In the genomic region with DNA sequence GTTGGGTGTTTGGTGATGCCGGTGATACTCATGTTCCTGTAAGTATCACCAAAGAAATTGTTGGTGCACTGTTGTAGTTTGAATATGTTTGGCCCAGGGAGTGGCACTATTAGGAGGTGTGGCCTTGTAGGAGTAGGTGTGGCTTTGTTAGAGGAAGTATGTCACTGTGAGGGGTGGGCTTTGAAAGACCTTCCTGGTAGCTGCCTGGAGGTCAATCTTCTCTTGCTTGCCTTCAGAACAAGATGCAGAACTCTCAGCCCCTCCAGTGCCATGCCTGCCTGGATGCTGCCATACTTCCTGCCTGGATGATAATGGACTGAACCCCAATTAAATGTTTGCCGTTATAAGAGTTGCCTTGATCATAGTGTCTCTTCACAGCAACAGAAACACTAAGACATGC, we compare ENCODE assay signal across 19 mouse cellular contexts. TPM values are rescaled to one million over a fixed set of nuclear protein-coding genes. Genes with fewer than 3 reads are reported as not detected.
DNase-seq lines count a peak whose midpoint lies in the region; ATAC-seq and TF ChIP-seq lines count a peak whose summit lies in the region.
"Had no signal": no experiment of that assay in that cellular context is flagged by ENCODE, and none has a peak within 500 bp of the region (broad histone marks: within the 10 kb centered on the region; RNA-seq: fewer than 3 reads in every experiment).

No protein-coding gene starts in this region.

- no peak overlapping the region for H3K27ac ChIP-seq in forebrain, embryonic 10.5 days
- H3K27ac ChIP-seq in forebrain, embryonic 16.5 days (ENCODE audit: low read length) = no peak overlapping the region
- no peak overlapping the region for H3K27ac ChIP-seq in liver, postnatal 0 days (ENCODE audit: low read depth)
- no peak overlapping the region for H3K27ac ChIP-seq in kidney, embryonic 16.5 days (ENCODE audit: low read length)
- H3K27ac ChIP-seq: embryonic facial prominence, embryonic 10.5 days; heart, embryonic 10.5 days; hindbrain, embryonic 13.5 days had no signal

- H3K4me2 ChIP-seq in forebrain, embryonic 16.5 days (ENCODE audit: low read length) = no peak overlapping the region
- H3K4me2 ChIP-seq in liver, postnatal 0 days (ENCODE audit: low read depth, low read length) = no peak overlapping the region
- H3K4me2 ChIP-seq in kidney, embryonic 16.5 days (replicated peaks; ENCODE audit: low read depth, low read length) = no peak overlapping the region
- H3K4me2 ChIP-seq: hindbrain, embryonic 13.5 days had no signal

- H3K4me1 ChIP-seq in forebrain, embryonic 10.5 days = peaks cover 40% of the 10 kb centered on the region
- peaks cover 24% of the 10 kb centered on the region for H3K4me1 ChIP-seq in forebrain, embryonic 16.5 days (replicated peaks; ENCODE audit: control insufficient read depth, insufficient read depth, low read length)
- peaks cover 27% of the 10 kb centered on the region for H3K4me1 ChIP-seq in liver, postnatal 0 days (ENCODE audit: insufficient read depth)
- H3K4me1 ChIP-seq in E14TG2a.4 (replicated peaks; ENCODE audit: low read depth, low read length) = peaks cover 75% of the 10 kb centered on the region
- peaks cover 26% of the 10 kb centered on the region for H3K4me1 ChIP-seq in kidney, embryonic 16.5 days (ENCODE audit: insufficient read depth, low read length)

- no peak overlapping the region for H3K4me3 ChIP-seq in forebrain, embryonic 10.5 days
- H3K4me3 ChIP-seq in forebrain, embryonic 16.5 days (replicated peaks; ENCODE audit: low read length) = no peak overlapping the region
- H3K4me3 ChIP-seq in liver, postnatal 0 days (ENCODE audit: low read depth, low read length) = no peak overlapping the region
- H3K4me3 ChIP-seq in E14TG2a.4 (replicated peaks; ENCODE audit: low read length) = peak overlapping the region; percentile 20; the same call in 1 of the 2 replicates
- H3K4me3 ChIP-seq in kidney, embryonic 16.5 days (ENCODE audit: low read length) = no peak overlapping the region
- H3K4me3 ChIP-seq: embryonic facial prominence, embryonic 10.5 days; heart, embryonic 10.5 days; hindbrain, embryonic 13.5 days had no signal

- DNase-seq in forebrain, embryonic 10.5 days (ENCODE audit: extremely low spot score, low spot score) = peak; percentile 9
- peak; percentile 10 for DNase-seq in liver, postnatal 0 days
- no peak for DNase-seq in liver
- peak; percentile 51 for DNase-seq in ZHBTc4 (ENCODE audit: low read depth, low spot score)
- DNase-seq: adrenal gland, adult 2 months; adrenal gland, postnatal 25 days; cerebellum, adult 18-20 months; cerebellum, adult 9-11 months; cerebellum, postnatal 36 days; gastrocnemius, postnatal 36 days; heart, adult 18-20 months; heart, postnatal 14 days had no signal

- H3K27me3 ChIP-seq in forebrain, embryonic 10.5 days (ENCODE audit: poor library complexity, severe bottlenecking) = peaks cover 18% of the 10 kb centered on the region
- no peaks in the 10 kb centered on the region; the same call in 1 of the 2 replicates for H3K27me3 ChIP-seq in forebrain, embryonic 16.5 days (replicated peaks; ENCODE audit: control insufficient read depth, insufficient read depth, low read length)
- H3K27me3 ChIP-seq in liver, postnatal 0 days (ENCODE audit: insufficient read depth, low read length) = no peaks in the 10 kb centered on the region
- no peaks in the 10 kb centered on the region for H3K27me3 ChIP-seq in E14TG2a.4 (ENCODE audit: insufficient read depth, low read length)
- no peaks in the 10 kb centered on the region for H3K27me3 ChIP-seq in kidney, embryonic 16.5 days (ENCODE audit: insufficient read depth, low read length)
- H3K27me3 ChIP-seq: hindbrain, embryonic 13.5 days had no signal

- no peaks in the 10 kb centered on the region for H3K9me3 ChIP-seq in forebrain, embryonic 10.5 days
- H3K9me3 ChIP-seq in forebrain, embryonic 16.5 days (ENCODE audit: control insufficient read depth, low read length) = no peaks in the 10 kb centered on the region
- no peaks in the 10 kb centered on the region for H3K9me3 ChIP-seq in liver, postnatal 0 days (ENCODE audit: low read length)
- no peaks in the 10 kb centered on the region for H3K9me3 ChIP-seq in E14TG2a.4 (ENCODE audit: low read length)
- H3K9me3 ChIP-seq in kidney, embryonic 16.5 days (ENCODE audit: low read length) = no peaks in the 10 kb centered on the region
- H3K9me3 ChIP-seq: embryonic facial prominence, embryonic 10.5 days; heart, embryonic 10.5 days; hindbrain, embryonic 13.5 days had no signal

- H3K36me3 ChIP-seq in forebrain, embryonic 10.5 days (replicated peaks) = no peaks in the 10 kb centered on the region
- no peaks in the 10 kb centered on the region for H3K36me3 ChIP-seq in forebrain, embryonic 16.5 days (ENCODE audit: control insufficient read depth, insufficient read depth)
- H3K36me3 ChIP-seq in liver, postnatal 0 days (replicated peaks; ENCODE audit: insufficient read depth, low read length) = no peaks in the 10 kb centered on the region
- H3K36me3 ChIP-seq in E14TG2a.4 (ENCODE audit: insufficient read depth, low read length) = peaks cover 10% of the 10 kb centered on the region
- H3K36me3 ChIP-seq in kidney, embryonic 16.5 days (ENCODE audit: insufficient read depth, low read length) = no peaks in the 10 kb centered on the region
- H3K36me3 ChIP-seq: embryonic facial prominence, embryonic 10.5 days; heart, embryonic 10.5 days; hindbrain, embryonic 13.5 days had no signal

- no peak overlapping the region for H3K9ac ChIP-seq in forebrain, embryonic 16.5 days (replicated peaks; ENCODE audit: low read depth, low read length)
- no peak overlapping the region for H3K9ac ChIP-seq in liver, postnatal 0 days (replicated peaks)
- H3K9ac ChIP-seq in kidney, embryonic 16.5 days (replicated peaks; ENCODE audit: low read length) = no peak overlapping the region
- H3K9ac ChIP-seq: hindbrain, embryonic 13.5 days had no signal

- no peak for TF ChIP-seq CTCF in liver, postnatal 0 days (IDR thresholded peaks at IDR 0.05; ENCODE audit: low read depth)
- no peak for TF ChIP-seq CTCF in E14TG2a.4 (conservative IDR thresholded peaks at IDR 0.05; ENCODE audit: low read length)

- ATAC-seq in forebrain, embryonic 16.5 days = no peak
- ATAC-seq in liver, postnatal 0 days = no peak
- no peak for ATAC-seq in kidney, embryonic 16.5 days (ENCODE audit: low FRiP score, low TSS enrichment)
- ATAC-seq: forebrain, embryonic 14.5 days had no signal

- WGBS in forebrain, embryonic 10.5 days = 90% methylated on average over 2 of the region's 2 CpGs
- 90% methylated on average over 2 of the region's 2 CpGs for WGBS in forebrain, embryonic 16.5 days
- 74% methylated on average over 2 of the region's 2 CpGs for WGBS in liver, postnatal 0 days (ENCODE audit: insufficient replicate concordance)
- 92% methylated on average over 2 of the region's 2 CpGs for WGBS in kidney, embryonic 16.5 days

- no peak for TF ChIP-seq EP300 in liver, postnatal 0 days (IDR thresholded peaks at IDR 0.05; ENCODE audit: low read depth)

RNA-seq across cellular contexts. Expression of gene Degs1, which starts 2.2 kb away (rescaled TPM):
- 64.3 and 69.1 TPM in 2 replicates for polyA plus RNA-seq in forebrain, embryonic 10.5 days (2016; fragmentation: Nextera tagmentation; extraction: Ambion mirVana)
- polyA plus RNA-seq in forebrain, embryonic 16.5 days (2015; fragmentation: Nextera tagmentation; extraction: Ambion mirVana) = 62.7 and 72.0 TPM in 2 replicates
- 96.4 and 96.8 TPM in 2 replicates for polyA plus RNA-seq in liver, postnatal 0 days (2015; fragmentation: Nextera tagmentation; extraction: Ambion mirVana)
- polyA plus RNA-seq in kidney, embryonic 16.5 days (2015; fragmentation: Nextera tagmentation; extraction: Ambion mirVana) = 131 and 134 TPM in 2 replicates

RNA-seq across cellular contexts. Expression of gene Fbxo28, which starts 56.6 kb away (rescaled TPM):
- polyA plus RNA-seq in forebrain, embryonic 10.5 days (2016; fragmentation: Nextera tagmentation; extraction: Ambion mirVana) = 17.6 and 20.3 TPM in 2 replicates
- polyA plus RNA-seq in forebrain, embryonic 16.5 days (2015; fragmentation: Nextera tagmentation; extraction: Ambion mirVana) = 30.3 and 36.3 TPM in 2 replicates
- polyA plus RNA-seq in liver, postnatal 0 days (2015; fragmentation: Nextera tagmentation; extraction: Ambion mirVana) = 4.7 and 4.9 TPM in 2 replicates
- polyA plus RNA-seq in kidney, embryonic 16.5 days (2015; fragmentation: Nextera tagmentation; extraction: Ambion mirVana) = 18.0 and 18.3 TPM in 2 replicates
